Comparison of ENCODE assay signal across 11 mouse cellular contexts in genomic region chr3:69323982-69324381, GRCm38 (mm10). TPM values are rescaled to one million over a fixed set of nuclear protein-coding genes. Genes with fewer than 3 reads are reported as not detected.
DNase-seq lines count a peak whose midpoint lies in the region; ATAC-seq and TF ChIP-seq lines count a peak whose summit lies in the region.
"Had no signal": no experiment of that assay in that cellular context is flagged by ENCODE, and none has a peak within 500 bp of the region (broad histone marks: within the 10 kb centered on the region; RNA-seq: fewer than 3 reads in every experiment).

No protein-coding gene starts in this region.

- ATAC-seq in heart, embryonic 16.5 days (replicated peaks; ENCODE audit: extremely low read depth, insufficient read depth, low FRiP score) = peak; percentile 55; the same call in 1 of the 2 replicates
- ATAC-seq in granulocyte monocyte progenitor cell, adult 5-6 weeks (replicated peaks; ENCODE audit: poor library complexity, severe bottlenecking) = no peak
- no peak for ATAC-seq in forebrain, postnatal 0 days

- TF ChIP-seq CTCF in forebrain, postnatal 0 days (IDR thresholded peaks at IDR 0.05; ENCODE audit: low read depth) = no peak

- H3K36me3 ChIP-seq in heart, embryonic 16.5 days (ENCODE audit: control insufficient read depth, insufficient read depth) = no peaks in the 10 kb centered on the region
- H3K36me3 ChIP-seq in forebrain, embryonic 10.5 days (replicated peaks) = peaks cover 10% of the 10 kb centered on the region; the same call in 1 of the 2 replicates
- H3K36me3 ChIP-seq in forebrain, postnatal 0 days (ENCODE audit: insufficient read depth) = no peaks in the 10 kb centered on the region
- H3K36me3 ChIP-seq: kidney, embryonic 15.5 days had no signal

- intact Hi-C loops in heart, postnatal 25 days (cut with DNase I) = no loop called here

- DNase-seq in heart, adult 18-20 months = peak; percentile 65 to 70
- DNase-seq in heart, postnatal 25 days (ENCODE audit: low spot score) = no peak
- DNase-seq in 3T3-L1 (ENCODE audit: low read depth, low spot score) = peak; percentile 79
- peak; percentile 71 to 78 for DNase-seq in adrenal gland, postnatal 36 days
- DNase-seq in forebrain, embryonic 10.5 days (ENCODE audit: extremely low spot score, low spot score) = no peak
- DNase-seq in forebrain, postnatal 0 days = no peak
- DNase-seq: thymus, postnatal 36 days had no signal

- 55% methylated on average over 3 of the region's 3 CpGs for WGBS in heart, embryonic 16.5 days
- WGBS in forebrain, embryonic 10.5 days = 78% methylated on average over 3 of the region's 3 CpGs
- WGBS in forebrain, postnatal 0 days = 62% methylated on average over 3 of the region's 3 CpGs

- no peak overlapping the region for H3K27ac ChIP-seq in heart, embryonic 16.5 days (ENCODE audit: low read length)
- no peak overlapping the region for H3K27ac ChIP-seq in forebrain, embryonic 10.5 days
- no peak overlapping the region for H3K27ac ChIP-seq in forebrain, postnatal 0 days (ENCODE audit: low read depth, low read length)
- H3K27ac ChIP-seq: hindbrain, embryonic 12.5 days; kidney, embryonic 15.5 days had no signal

- no peaks in the 10 kb centered on the region for H3K27me3 ChIP-seq in heart, embryonic 16.5 days (ENCODE audit: control insufficient read depth, insufficient read depth, low read length)
- peaks cover 7% of the 10 kb centered on the region; the same call in 1 of the 2 replicates for H3K27me3 ChIP-seq in forebrain, embryonic 10.5 days (ENCODE audit: poor library complexity, severe bottlenecking)
- H3K27me3 ChIP-seq in forebrain, postnatal 0 days (ENCODE audit: insufficient read depth, low read length) = no peaks in the 10 kb centered on the region
- H3K27me3 ChIP-seq: hindbrain, embryonic 12.5 days had no signal

- H3K9ac ChIP-seq in heart, embryonic 16.5 days (ENCODE audit: low read length) = no peak overlapping the region
- H3K9ac ChIP-seq in forebrain, postnatal 0 days = no peak overlapping the region
- H3K9ac ChIP-seq: hindbrain, embryonic 12.5 days; kidney, embryonic 15.5 days had no signal

- no peak overlapping the region for H3K4me3 ChIP-seq in heart, embryonic 16.5 days (ENCODE audit: low read length)
- H3K4me3 ChIP-seq in forebrain, embryonic 10.5 days = no peak overlapping the region
- H3K4me3 ChIP-seq in forebrain, postnatal 0 days (ENCODE audit: low read depth, low read length) = no peak overlapping the region
- H3K4me3 ChIP-seq: hindbrain, embryonic 12.5 days; kidney, embryonic 15.5 days had no signal

- H3K9me3 ChIP-seq in heart, embryonic 16.5 days (replicated peaks; ENCODE audit: control insufficient read depth, low read length) = no peaks in the 10 kb centered on the region
- H3K9me3 ChIP-seq in forebrain, embryonic 10.5 days = no peaks in the 10 kb centered on the region
- no peaks in the 10 kb centered on the region for H3K9me3 ChIP-seq in forebrain, postnatal 0 days (ENCODE audit: low read length)
- H3K9me3 ChIP-seq: hindbrain, embryonic 12.5 days; kidney, embryonic 15.5 days had no signal

- H3K4me1 ChIP-seq in heart, embryonic 16.5 days (ENCODE audit: control insufficient read depth, insufficient read depth, low read length) = peaks cover 5% of the 10 kb centered on the region; the same call in 1 of the 2 replicates
- peaks cover 8% of the 10 kb centered on the region for H3K4me1 ChIP-seq in forebrain, embryonic 10.5 days
- H3K4me1 ChIP-seq in forebrain, postnatal 0 days (ENCODE audit: insufficient read depth) = peaks cover 5% of the 10 kb centered on the region

- H3K4me2 ChIP-seq in heart, embryonic 16.5 days (ENCODE audit: low read depth, low read length) = no peak overlapping the region
- H3K4me2 ChIP-seq in forebrain, postnatal 0 days (ENCODE audit: low read depth) = no peak overlapping the region
- H3K4me2 ChIP-seq: hindbrain, embryonic 12.5 days; kidney, embryonic 15.5 days had no signal

RNA-seq across cellular contexts. Expression of gene Ppm1l, which starts 7.3 kb away (rescaled TPM):
- total RNA-seq in heart, adult 18-20 months (2021) = 10 to 100 TPM; 29.2 TPM
- total RNA-seq in heart, postnatal 25 days (2021) = 10 to 100 TPM; 23.6 to 24.5 TPM
- 10 to 100 TPM; 13.5 to 15.9 TPM for total RNA-seq in adrenal gland, postnatal 36 days (2021)
- 8.4 and 9.9 TPM in 2 replicates for polyA plus RNA-seq in heart, embryonic 16.5 days (2015; fragmentation: Nextera tagmentation; extraction: Ambion mirVana)
- 0.62 and 1.3 TPM in 2 replicates for total RNA-seq in granulocyte monocyte progenitor cell, adult 5-6 weeks (2014; fragmentation: Nextera tagmentation)
- 0.72 and 0.78 TPM in 2 replicates for total RNA-seq in granulocyte monocyte progenitor cell, adult 5-6 weeks (2017)
- 9.3 and 9.8 TPM in 2 replicates for polyA plus RNA-seq in forebrain, embryonic 10.5 days (2016; fragmentation: Nextera tagmentation; extraction: Ambion mirVana)
- 21.6 and 27.6 TPM in 2 replicates for total RNA-seq in forebrain, postnatal 0 days (2014; rRNA removed)
- polyA plus RNA-seq in forebrain, postnatal 0 days (2015; fragmentation: Nextera tagmentation; extraction: Ambion mirVana) = 13.2 and 19.2 TPM in 2 replicates

Comparison
In these comparisons a context has a peak if more than half of its experiments do, and no peak if none do; other contexts are left out.
1. DNase-seq: peak in heart, adult 18-20 months (2 of 2), 3T3-L1 (single experiment) and adrenal gland, postnatal 36 days (2 of 2); none in heart, postnatal 25 days (single experiment), forebrain, embryonic 10.5 days (single experiment) and forebrain, postnatal 0 days (single experiment).